Mouse (Mus musculus): ENCODE data around the gene Olfr356.

GRCm38 (mm10) chr2:36928797-36929196 is 8.1 kb upstream of the Olfr356 start, which contains the start of gene Olfr355:
- TF ChIP-seq CTCF (IDR thresholded peaks at IDR 0.05) (no peak), POLR2A (IDR thresholded peaks at IDR 0.05; ENCODE audit: insufficient read depth, low read depth, low read length) (no peak)
